Mouse (Mus musculus) urinary bladder, postnatal 10 days (tissue): Measurements from ENCODE around the gene Snapc3.
"Not testable (repeated sequence)": the region's sequence is repeated elsewhere in the genome, so short reads cannot be mapped to it uniquely, and the experiment has no call there.

Source experiments
- DNase-seq: peaks from one replicate; pipeline ENCODE4 v3.0.0; 2022; ENCODE audit warnings: low spot score

The Snapc3 gene

GRCm38 (mm10) chr4:83417820-83418186 lies 279 bp downstream of the Snapc3 start:
- DNase-seq, result no peak

GRCm38 (mm10) chr4:83418781-83419180 lies 1.3 kb downstream of the Snapc3 start:
- DNase-seq, result no peak

GRCm38 (mm10) chr4:83423641-83424040 lies 6.1 kb downstream of the Snapc3 start:
- no peak for DNase-seq

GRCm38 (mm10) chr4:83425119-83425518 lies 7.6 kb downstream of the Snapc3 start:
- DNase-seq, result no peak

GRCm38 (mm10) chr4:83427141-83427540 lies 9.6 kb downstream of the Snapc3 start:
- no peak for DNase-seq

- DNase-seq, result no peak
Observed at GRCm38 (mm10) chr4:83427696-83428095, 10.2 kb downstream of the Snapc3 start.

- no peak for DNase-seq
Observed at GRCm38 (mm10) chr4:83428845-83429244, 11.3 kb downstream of the Snapc3 start.

- DNase-seq, result no peak
Observed at GRCm38 (mm10) chr4:83431950-83432349, 14.4 kb downstream of the Snapc3 start.

- no peak for DNase-seq
Observed at GRCm38 (mm10) chr4:83432901-83433300, 15.4 kb downstream of the Snapc3 start.

GRCm38 (mm10) chr4:83436375-83436774 lies 18.9 kb downstream of the Snapc3 start:
- DNase-seq, result no peak

- no peak for DNase-seq
Observed at GRCm38 (mm10) chr4:83438116-83438515, 20.6 kb downstream of the Snapc3 start.

- DNase-seq, result no peak
Observed at GRCm38 (mm10) chr4:83439045-83439444, 21.5 kb downstream of the Snapc3 start.

- no peak for DNase-seq
Observed at GRCm38 (mm10) chr4:83441050-83441449, 23.5 kb downstream of the Snapc3 start.

- no peak for DNase-seq
Observed at GRCm38 (mm10) chr4:83450785-83451184, 33.3 kb downstream of the Snapc3 start.

- no peak for DNase-seq
Observed at GRCm38 (mm10) chr4:83460106-83460505, 42.6 kb downstream of the Snapc3 start.

GRCm38 (mm10) chr4:83464827-83465226 lies 47.3 kb downstream of the Snapc3 start:
- DNase-seq, result no peak

GRCm38 (mm10) chr4:83467615-83468014 lies 50.1 kb downstream of the Snapc3 start:
- DNase-seq, result no peak

GRCm38 (mm10) chr4:83468208-83468607 lies 50.7 kb downstream of the Snapc3 start:
- DNase-seq, result no peak

GRCm38 (mm10) chr4:83485250-83485649 lies 67.7 kb downstream of the Snapc3 start:
- DNase-seq, result no peak

GRCm38 (mm10) chr4:83485735-83486116 lies 68.2 kb downstream of the Snapc3 start:
- DNase-seq, result peak; percentile 41

- DNase-seq, result peak; percentile 52
Observed at GRCm38 (mm10) chr4:83486117-83486901, 68.8 kb downstream of the Snapc3 start, which contains the start of gene Psip1. Gene Psip1, minus strand, starts transcription at chr4:83486459.

GRCm38 (mm10) chr4:83489121-83489520 lies 71.6 kb downstream of the Snapc3 start:
- DNase-seq, result no peak

- DNase-seq, result no peak
Observed at GRCm38 (mm10) chr4:83493112-83493511, 75.6 kb downstream of the Snapc3 start.

GRCm38 (mm10) chr4:83497013-83497412 lies 79.5 kb downstream of the Snapc3 start:
- not testable (repeated sequence) for DNase-seq
